Mouse (Mus musculus): Measurements from ENCODE around the gene Scmh1. TPM values are rescaled to one million over a fixed set of nuclear protein-coding genes. Genes with fewer than 3 reads are reported as not detected.
"Not testable (repeated sequence)": the region's sequence is repeated elsewhere in the genome, so short reads cannot be mapped to it uniquely, and the experiment has no call there.

Scmh1 gene
- polyA plus RNA-seq, 1 experiment from 2014 or later = 58.3 TPM

DNA sequence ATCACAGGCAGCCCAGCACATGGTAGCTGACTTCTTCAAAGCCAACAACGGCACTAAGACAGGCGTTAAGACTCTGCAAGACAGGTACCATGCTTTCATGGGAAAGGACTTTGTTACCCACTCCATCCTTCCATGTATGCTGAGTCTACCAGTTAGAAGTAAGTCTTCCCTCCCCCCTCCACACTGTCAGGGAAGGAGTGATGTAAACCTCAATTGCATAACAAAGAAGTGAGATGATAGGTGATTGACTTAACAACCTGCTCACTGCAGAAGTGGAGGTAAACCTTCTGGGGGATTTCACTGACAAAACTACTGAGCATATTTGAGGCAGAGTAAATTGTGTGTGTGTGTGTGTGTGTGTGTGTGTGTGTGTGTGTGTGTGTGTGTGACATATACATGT lies 17.1 kb upstream of the Scmh1 start:
- Histone ChIP-seq H3K27ac (no peak overlapping the region), H3K4me3 (no peak overlapping the region), H3K9me3 (no peaks in the 10 kb centered on the region), H3K27me3 (ENCODE audit: insufficient read depth, poor library complexity, severe bottlenecking) (0 out of 2 replicates have a peak, but pooled peaks cover 5% of the 10 kb centered on the region), H3K36me3 (no peaks in the 10 kb centered on the region), H3K4me1 (peaks cover 27% of the 10 kb centered on the region)
- 64% methylated on average over 2 of the region's 2 CpGs for WGBS
- DNase-seq (ENCODE audit: low spot score) = peak; percentile 24

- H3K4me3 ChIP-seq = no peak overlapping the region
- H3K36me3 ChIP-seq = no peaks in the 10 kb centered on the region
- no peak for DNase-seq (ENCODE audit: low spot score)
- H3K27me3 ChIP-seq (ENCODE audit: insufficient read depth, poor library complexity, severe bottlenecking) = no peaks in the 10 kb centered on the region
- no peaks in the 10 kb centered on the region for H3K9me3 ChIP-seq
- H3K4me1 ChIP-seq = peaks cover 38% of the 10 kb centered on the region
- H3K27ac ChIP-seq = peak overlapping the region; percentile 44; the same call in 1 of the 2 replicates
- 50% methylated on average over 3 of the region's 3 CpGs for WGBS
Observed at GRCm38 (mm10) chr4:120388998-120389542, 16.0 kb upstream of the Scmh1 start.

GRCm38 (mm10) chr4:120389546-120389945 lies 15.5 kb upstream of the Scmh1 start:
- DNase-seq (ENCODE audit: low spot score) = peak; percentile 25
- peaks cover 39% of the 10 kb centered on the region for H3K4me1 ChIP-seq
- no peak overlapping the region for H3K4me3 ChIP-seq
- H3K9me3 ChIP-seq = no peaks in the 10 kb centered on the region
- H3K27ac ChIP-seq = peak overlapping the region; percentile 44; the same call in 1 of the 2 replicates
- no peaks in the 10 kb centered on the region for H3K27me3 ChIP-seq (ENCODE audit: insufficient read depth, poor library complexity, severe bottlenecking)
- WGBS = 73% methylated on average over 6 of the region's 6 CpGs
- no peaks in the 10 kb centered on the region for H3K36me3 ChIP-seq

GRCm38 (mm10) chr4:120391591-120391990 lies 13.5 kb upstream of the Scmh1 start:
- H3K27ac ChIP-seq = peak overlapping the region; percentile 71; the same call in 1 of the 2 replicates
- peak; percentile 36 for DNase-seq (ENCODE audit: low spot score)
- no peak overlapping the region for H3K4me3 ChIP-seq
- no peaks in the 10 kb centered on the region for H3K36me3 ChIP-seq
- H3K4me1 ChIP-seq = peaks cover 56% of the 10 kb centered on the region
- H3K27me3 ChIP-seq (ENCODE audit: insufficient read depth, poor library complexity, severe bottlenecking) = no peaks in the 10 kb centered on the region
- no peaks in the 10 kb centered on the region for H3K9me3 ChIP-seq
- 66% methylated on average over 6 of the region's 6 CpGs for WGBS

DNA sequence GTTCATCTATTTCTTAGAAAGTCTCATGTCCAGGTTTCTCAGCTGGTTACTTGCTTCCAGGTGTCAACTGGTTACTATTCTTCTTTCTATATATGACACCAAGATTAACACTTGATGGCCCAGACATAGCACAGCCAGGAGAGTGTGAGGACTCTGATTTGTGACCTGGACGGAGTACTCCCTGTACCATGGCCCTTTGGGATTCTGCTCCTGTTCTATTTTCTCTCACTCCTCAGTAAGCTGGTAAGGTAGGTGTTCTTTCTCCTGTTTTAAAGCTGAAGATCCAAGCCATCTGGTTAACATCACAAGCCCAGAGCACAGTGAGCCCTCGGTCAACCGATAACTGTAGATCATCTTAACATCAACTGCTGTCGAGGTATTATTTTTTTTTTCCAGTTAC lies 12.7 kb upstream of the Scmh1 start:
- peak overlapping the region; percentile 71; the same call in 1 of the 2 replicates for H3K27ac ChIP-seq
- peaks cover 60% of the 10 kb centered on the region for H3K4me1 ChIP-seq
- peak; percentile 66 for DNase-seq (ENCODE audit: low spot score)
- H3K4me3 ChIP-seq = no peak overlapping the region
- H3K9me3 ChIP-seq = no peaks in the 10 kb centered on the region
- WGBS = 26% methylated on average over 4 of the region's 4 CpGs
- H3K27me3 ChIP-seq (ENCODE audit: insufficient read depth, poor library complexity, severe bottlenecking) = no peaks in the 10 kb centered on the region
- no peaks in the 10 kb centered on the region for H3K36me3 ChIP-seq

- Histone ChIP-seq H3K36me3 (no peaks in the 10 kb centered on the region), H3K4me1 (peaks cover 57% of the 10 kb centered on the region), H3K27ac (peak overlapping the region; percentile 71), H3K27me3 (ENCODE audit: insufficient read depth, poor library complexity, severe bottlenecking) (no peaks in the 10 kb centered on the region), H3K9me3 (no peaks in the 10 kb centered on the region), H3K4me3 (no peak overlapping the region)
- DNase-seq (ENCODE audit: low spot score) = peak; percentile 76
- 21% methylated on average over 3 of the region's 3 CpGs for WGBS
Observed at GRCm38 (mm10) chr4:120392748-120393147, 12.3 kb upstream of the Scmh1 start.

DNA sequence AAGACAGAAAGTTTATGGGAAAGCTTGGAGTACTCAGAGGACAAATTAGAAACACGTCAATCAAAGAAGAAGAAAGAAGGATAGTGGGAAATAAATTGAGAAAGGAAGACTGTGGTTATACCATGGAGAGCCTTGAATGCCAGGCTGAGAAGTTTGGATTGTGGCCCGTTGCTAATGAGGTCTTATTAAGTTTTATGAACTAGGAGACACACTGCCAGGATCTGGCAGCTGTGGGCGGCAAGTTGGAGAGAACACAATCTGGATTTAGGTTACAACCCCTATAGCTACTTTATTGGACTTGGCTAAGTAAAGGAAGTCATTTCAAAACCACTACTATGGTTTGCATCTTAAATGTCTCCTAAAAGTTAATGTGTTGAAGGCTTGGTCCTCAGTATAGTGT lies 4.8 kb upstream of the Scmh1 start:
- no peak for DNase-seq (ENCODE audit: low spot score)
- no peaks in the 10 kb centered on the region for H3K36me3 ChIP-seq
- H3K4me1 ChIP-seq = peaks cover 27% of the 10 kb centered on the region
- 85% methylated on average over 3 of the region's 3 CpGs for WGBS
- H3K27me3 ChIP-seq (ENCODE audit: insufficient read depth, poor library complexity, severe bottlenecking) = no peaks in the 10 kb centered on the region
- H3K4me3 ChIP-seq = no peak overlapping the region
- H3K27ac ChIP-seq = no peak overlapping the region
- no peaks in the 10 kb centered on the region for H3K9me3 ChIP-seq

DNA sequence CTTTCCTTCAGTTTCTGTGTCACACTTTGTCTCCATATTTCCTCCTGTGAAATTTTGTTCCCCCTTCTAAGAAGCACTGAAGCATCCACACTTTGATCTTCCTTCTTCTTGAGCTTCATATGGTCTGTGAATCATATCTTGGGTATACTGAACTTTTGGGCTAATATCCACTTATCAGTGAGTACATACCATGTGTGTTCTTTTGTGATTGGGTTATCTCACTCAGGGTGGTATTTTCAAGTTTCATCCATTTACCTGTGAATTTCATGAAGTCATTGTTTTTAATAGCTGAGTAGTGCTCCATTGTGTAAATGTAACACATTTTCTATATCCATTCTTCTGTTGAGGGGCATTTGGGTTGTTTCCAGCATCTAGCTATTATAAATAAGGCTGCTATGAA lies 3.0 kb upstream of the Scmh1 start:
- not testable (repeated sequence) for H3K27ac ChIP-seq; H3K36me3 ChIP-seq; DNase-seq (ENCODE audit: low spot score); H3K4me3 ChIP-seq; H3K27me3 ChIP-seq (ENCODE audit: insufficient read depth, poor library complexity, severe bottlenecking); H3K9me3 ChIP-seq
- peaks cover 15% of the 10 kb centered on the region for H3K4me1 ChIP-seq

DNA sequence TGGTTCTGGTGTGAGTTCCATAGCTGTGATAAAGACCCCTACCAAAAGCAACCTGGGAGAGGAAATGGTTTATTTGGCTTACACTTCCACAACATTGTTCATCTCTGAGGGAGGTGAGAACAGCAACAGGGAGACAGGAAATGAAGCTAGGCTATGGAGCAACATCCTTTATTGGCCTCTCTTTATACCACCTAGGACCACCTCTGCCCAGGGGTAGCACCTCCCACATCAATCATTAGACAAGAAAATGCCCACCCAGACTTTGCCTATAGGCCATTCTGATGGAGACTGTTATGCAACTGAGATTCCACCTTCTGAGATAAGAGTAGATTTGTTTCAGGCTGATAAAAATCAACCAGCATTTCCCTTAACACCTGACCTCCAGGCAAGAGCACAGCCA lies 834 bp upstream of the Scmh1 start:
- Histone ChIP-seq H3K4me3 (peak overlapping the region; percentile 99; the same call in 1 of the 2 replicates), H3K9me3 (no peaks in the 10 kb centered on the region), H3K4me1 (peaks cover 18% of the 10 kb centered on the region), H3K27me3 (ENCODE audit: insufficient read depth, poor library complexity, severe bottlenecking) (no peaks in the 10 kb centered on the region), H3K36me3 (no peaks in the 10 kb centered on the region), H3K27ac (peak overlapping the region; percentile 100; the same call in 1 of the 2 replicates)
- DNase-seq (ENCODE audit: low spot score) = no peak

- Histone ChIP-seq H3K27me3 (ENCODE audit: insufficient read depth, poor library complexity, severe bottlenecking) (no peaks in the 10 kb centered on the region), H3K9me3 (no peaks in the 10 kb centered on the region), H3K27ac (peak overlapping the region; percentile 100), H3K4me1 (peaks cover 18% of the 10 kb centered on the region), H3K4me3 (peak overlapping the region; percentile 99), H3K36me3 (no peaks in the 10 kb centered on the region)
- 9% methylated on average over 15 of the region's 21 CpGs for WGBS
- DNase-seq (ENCODE audit: low spot score) = no peak
Observed at GRCm38 (mm10) chr4:120404778-120405143, 320 bp upstream of the Scmh1 start.

DNA sequence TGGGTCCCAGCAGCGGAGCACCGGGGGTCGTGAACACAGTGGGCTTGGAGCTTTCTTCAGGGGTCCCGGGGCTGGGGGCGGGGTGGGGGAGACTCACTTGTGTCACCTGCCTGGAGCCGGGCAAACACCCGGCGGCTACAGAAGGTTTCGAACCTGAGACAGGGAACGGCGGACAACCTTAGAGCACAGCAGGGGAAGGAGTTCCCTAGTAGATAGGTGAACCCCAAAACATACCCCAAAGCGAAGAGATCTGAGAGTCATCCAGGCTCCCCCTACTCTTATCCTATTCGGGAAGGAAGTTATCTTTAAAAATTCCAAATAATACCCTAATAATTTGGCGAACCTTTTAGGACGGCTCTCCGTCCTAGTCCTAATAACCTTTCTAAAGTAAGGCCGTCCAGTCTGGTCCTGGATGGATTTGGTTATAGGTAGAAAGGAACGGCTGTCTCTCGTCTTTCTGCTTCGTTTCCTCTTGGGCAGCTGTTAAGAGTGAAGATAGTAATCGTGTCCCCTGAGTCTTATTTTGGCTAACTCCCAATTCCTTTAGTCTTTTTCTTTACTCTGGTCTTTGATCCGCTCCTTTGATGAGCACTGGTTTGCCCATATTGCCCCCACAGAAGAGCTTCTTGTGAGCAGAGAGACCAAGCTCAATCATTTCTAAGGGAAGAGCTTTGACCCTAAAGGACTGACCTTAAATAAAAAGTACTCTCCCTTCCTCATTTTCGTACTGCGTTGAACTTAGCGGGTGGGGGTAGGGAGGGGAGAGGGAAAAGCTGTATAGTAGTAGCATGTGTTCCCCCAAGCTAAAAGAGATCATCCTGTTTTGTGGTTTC lies 941 bp downstream of the Scmh1 start:
- DNase-seq (ENCODE audit: low spot score) = no peak
- Histone ChIP-seq H3K9me3 (no peaks in the 10 kb centered on the region), H3K4me3 (peak overlapping the region; percentile 99), H3K27ac (peak overlapping the region; percentile 100), H3K36me3 (no peaks in the 10 kb centered on the region), H3K27me3 (ENCODE audit: insufficient read depth, poor library complexity, severe bottlenecking) (no peaks in the 10 kb centered on the region), H3K4me1 (peaks cover 18% of the 10 kb centered on the region)
- 4% methylated on average over 25 of the region's 25 CpGs for WGBS

GRCm38 (mm10) chr4:120406639-120407273 lies 1.7 kb downstream of the Scmh1 start:
- DNase-seq (ENCODE audit: low spot score) = no peak
- WGBS = 43% methylated on average over 3 of the region's 3 CpGs
- no peaks in the 10 kb centered on the region for H3K27me3 ChIP-seq (ENCODE audit: insufficient read depth, poor library complexity, severe bottlenecking)
- H3K4me3 ChIP-seq = peak overlapping the region; percentile 99
- H3K9me3 ChIP-seq = no peaks in the 10 kb centered on the region
- peak overlapping the region; percentile 100 for H3K27ac ChIP-seq
- H3K4me1 ChIP-seq = peaks cover 18% of the 10 kb centered on the region
- no peaks in the 10 kb centered on the region for H3K36me3 ChIP-seq

DNA sequence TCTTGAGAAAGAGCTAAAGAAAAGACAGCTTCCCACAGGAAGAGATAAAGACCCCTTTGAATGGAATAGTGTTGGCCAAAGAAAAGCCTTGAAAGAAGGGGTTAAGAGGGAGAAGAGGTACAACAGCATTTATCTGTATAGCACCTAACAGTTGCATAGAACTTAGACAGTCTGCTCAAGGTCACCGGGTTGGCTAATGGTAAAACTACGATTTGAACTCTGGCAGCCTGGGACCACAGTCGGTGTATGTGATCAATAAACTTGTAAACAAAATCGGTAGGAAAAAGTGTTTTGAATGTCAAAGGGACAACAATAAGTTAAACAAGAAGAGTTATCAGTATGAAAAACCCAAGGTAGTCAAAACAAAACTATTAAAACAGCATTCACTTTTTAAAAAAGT lies 13.0 kb downstream of the Scmh1 start:
- Histone ChIP-seq H3K27me3 (ENCODE audit: insufficient read depth, poor library complexity, severe bottlenecking) (no peaks in the 10 kb centered on the region), H3K4me3 (no peak overlapping the region), H3K27ac (no peak overlapping the region), H3K36me3 (peaks cover 8% of the 10 kb centered on the region; the same call in 1 of the 2 replicates), H3K9me3 (no peaks in the 10 kb centered on the region), H3K4me1 (peaks cover 24% of the 10 kb centered on the region)
- WGBS = 74% methylated on average over 4 of the region's 4 CpGs
- no peak for DNase-seq (ENCODE audit: low spot score)

Data from heart, embryonic 10.5 days (tissue).